Mouse (Mus musculus) heart, adult 18-20 months (tissue): ENCODE data around the gene Slc2a6. TPM values are rescaled to one million over a fixed set of nuclear protein-coding genes. Genes with fewer than 3 reads are reported as not detected.

Experiments
- DNase-seq, 2 experiments: peaks; one replicate each; pipeline ENCODE4 v3.0.0; 2021 to 2022; ENCODE audit warnings: mixed read lengths in 1 of 2
- total RNA-seq, 2 experiments: library from RNA; stranded (reverse); gene quantifications; 2 replicates each; pipeline ENCODE4 v1.2.3; 2021

Slc2a6 gene
- total RNA-seq, 2 experiments from 2014 or later: 0.17 to 0.31 TPM

- no peak for DNase-seq
Measured at GRCm38 (mm10) chr2:27036003-27036402, 8.2 kb upstream of the Slc2a6 start.

GRCm38 (mm10) chr2:27032361-27032760 is 4.6 kb upstream of the Slc2a6 start:
- no peak for DNase-seq

GRCm38 (mm10) chr2:27028437-27029015 is 728 bp upstream of the Slc2a6 start:
- DNase-seq: peak in 1 of 2 experiments; percentile 45

GRCm38 (mm10) chr2:27026857-27027617 is 761 bp downstream of the Slc2a6 start:
- DNase-seq: no peak

- no peak for DNase-seq
Measured at GRCm38 (mm10) chr2:27026332-27026731, 1.5 kb downstream of the Slc2a6 start.

GRCm38 (mm10) chr2:27025545-27025944 is 2.3 kb downstream of the Slc2a6 start:
- DNase-seq: no peak

GRCm38 (mm10) chr2:27024136-27024535 is 3.7 kb downstream of the Slc2a6 start:
- no peak for DNase-seq

- no peak for DNase-seq
Measured at GRCm38 (mm10) chr2:27022612-27023011, 5.2 kb downstream of the Slc2a6 start.

- DNase-seq: no peak
Measured at GRCm38 (mm10) chr2:27021103-27021502, 6.7 kb downstream of the Slc2a6 start.

GRCm38 (mm10) chr2:27019530-27019929 is 8.3 kb downstream of the Slc2a6 start:
- no peak for DNase-seq

GRCm38 (mm10) chr2:27017802-27018201 is 10.0 kb downstream of the Slc2a6 start:
- DNase-seq: peak; percentile 67 to 84

- DNase-seq: peak; percentile 91 to 93
Measured at GRCm38 (mm10) chr2:27009714-27010244, 18.0 kb downstream of the Slc2a6 start, which contains the start of gene Cacfd1. Gene Cacfd1, plus strand, starts transcription at chr2:27009926.

- no peak for DNase-seq
Measured at GRCm38 (mm10) chr2:27007701-27008100, 20.1 kb downstream of the Slc2a6 start.

- DNase-seq: no peak
Measured at GRCm38 (mm10) chr2:27006255-27006654, 21.5 kb downstream of the Slc2a6 start.

- DNase-seq: no peak
Measured at GRCm38 (mm10) chr2:26997993-26998392, 29.8 kb downstream of the Slc2a6 start.

- no peak for DNase-seq
Measured at GRCm38 (mm10) chr2:26997498-26997897, 30.3 kb downstream of the Slc2a6 start.

- no peak for DNase-seq
Measured at GRCm38 (mm10) chr2:26993936-26994335, 33.9 kb downstream of the Slc2a6 start.

- no peak for DNase-seq
Measured at GRCm38 (mm10) chr2:26984640-26985039, 43.2 kb downstream of the Slc2a6 start.

- no peak for DNase-seq
Measured at GRCm38 (mm10) chr2:26984179-26984578, 43.6 kb downstream of the Slc2a6 start.

GRCm38 (mm10) chr2:26980361-26980760 is 47.4 kb downstream of the Slc2a6 start:
- no peak for DNase-seq

- DNase-seq: no peak
Measured at GRCm38 (mm10) chr2:26973960-26974359, 53.8 kb downstream of the Slc2a6 start.

- DNase-seq: no peak
Measured at GRCm38 (mm10) chr2:26973116-26973515, 54.7 kb downstream of the Slc2a6 start, which contains the start of gene Adamts13. Gene Adamts13, plus strand, starts transcription at chr2:26973416.
